Mouse (Mus musculus) cerebellum, postnatal 10 days (tissue): ENCODE results near the gene Snx21.
A peak's percentile ranks its signal among the peaks of the same experiment; 100 is the strongest.
"Not testable (repeated sequence)": the region's sequence is repeated elsewhere in the genome, so short reads cannot be mapped to it uniquely, and the experiment has no call there.

Experiments used
- DNase-seq, 2 experiments: peaks; one replicate each; pipeline ENCODE4 v3.0.0; 2021; ENCODE audit warnings: mixed read lengths in 2 of 2

Gene Snx21

GRCm38 (mm10) chr2:164795868-164796267, 10.2 kb downstream of the Snx21 start:
- DNase-seq, result no peak

GRCm38 (mm10) chr2:164798554-164798953, 12.9 kb downstream of the Snx21 start:
- DNase-seq, result not testable (repeated sequence)

- DNase-seq, result no peak
Measured at GRCm38 (mm10) chr2:164800252-164801004, 14.8 kb downstream of the Snx21 start.

GRCm38 (mm10) chr2:164803201-164803920, 17.7 kb downstream of the Snx21 start:
- no peak for DNase-seq

GRCm38 (mm10) chr2:164803921-164804313, 18.3 kb downstream of the Snx21 start:
- peak in 1 of 2 experiments; percentile 34 for DNase-seq

- peak; percentile 98 to 99 for DNase-seq
Measured at GRCm38 (mm10) chr2:164804533-164805331, 19.1 kb downstream of the Snx21 start, which contains the start of the genes Acot8 and Zswim3. Acot8 (minus strand) TSS chr2:164804882. Zswim3 (plus strand) TSS chr2:164805098.

GRCm38 (mm10) chr2:164805332-164805718, 19.7 kb downstream of the Snx21 start:
- no peak for DNase-seq

GRCm38 (mm10) chr2:164806614-164807013, 21.0 kb downstream of the Snx21 start:
- DNase-seq, result no peak

- no peak for DNase-seq
Measured at GRCm38 (mm10) chr2:164813557-164813956, 27.9 kb downstream of the Snx21 start.

GRCm38 (mm10) chr2:164815348-164815747, 29.7 kb downstream of the Snx21 start:
- no peak for DNase-seq

- DNase-seq, result no peak
Measured at GRCm38 (mm10) chr2:164815821-164816220, 30.2 kb downstream of the Snx21 start.

GRCm38 (mm10) chr2:164817206-164817605, 31.6 kb downstream of the Snx21 start:
- no peak for DNase-seq

- DNase-seq, result no peak
Measured at GRCm38 (mm10) chr2:164817703-164818102, 32.1 kb downstream of the Snx21 start.

- peak; percentile 56 to 57 for DNase-seq
Measured at GRCm38 (mm10) chr2:164821060-164821459, 35.4 kb downstream of the Snx21 start.

GRCm38 (mm10) chr2:164822636-164823165, 37.1 kb downstream of the Snx21 start, which contains the start of gene Zswim1:
Zswim1 (plus strand) TSS chr2:164822686.
- peak; percentile 100 for DNase-seq

GRCm38 (mm10) chr2:164823181-164823585, 37.6 kb downstream of the Snx21 start:
- peak in 1 of 2 experiments; percentile 46 for DNase-seq

GRCm38 (mm10) chr2:164823969-164824368, 38.3 kb downstream of the Snx21 start:
- no peak for DNase-seq

- no peak for DNase-seq
Measured at GRCm38 (mm10) chr2:164825521-164825920, 39.9 kb downstream of the Snx21 start.

- no peak for DNase-seq
Measured at GRCm38 (mm10) chr2:164827146-164827850, 41.7 kb downstream of the Snx21 start.

GRCm38 (mm10) chr2:164828437-164828836, 42.8 kb downstream of the Snx21 start, which contains the start of gene Spata25:
Spata25 (minus strand) TSS chr2:164828537.
- DNase-seq, result no peak

GRCm38 (mm10) chr2:164829090-164829489, 43.5 kb downstream of the Snx21 start:
- DNase-seq, result no peak

GRCm38 (mm10) chr2:164831029-164831428, 45.4 kb downstream of the Snx21 start:
- no peak for DNase-seq
